Mouse (Mus musculus) cerebellum, postnatal 36 days (tissue): Measurements from ENCODE around the gene Nfic.

Source experiments
- DNase-seq, 2 experiments: peaks; one replicate each; pipeline ENCODE4 v3.0.0; 2021 to 2022; ENCODE audit warnings: mixed read lengths in 2 of 2

The Nfic gene

GRCm38 (mm10) chr10:81416581-81417226, 38.7 kb downstream of the Nfic start:
- peak; percentile 93 to 97 for DNase-seq

- DNase-seq = peak; percentile 54 to 59
These were observed 39.7 kb downstream of the Nfic start for GRCm38 (mm10) chr10:81415549-81416310.

- no peak for DNase-seq
These were observed 40.3 kb downstream of the Nfic start for GRCm38 (mm10) chr10:81415146-81415545.

DNA sequence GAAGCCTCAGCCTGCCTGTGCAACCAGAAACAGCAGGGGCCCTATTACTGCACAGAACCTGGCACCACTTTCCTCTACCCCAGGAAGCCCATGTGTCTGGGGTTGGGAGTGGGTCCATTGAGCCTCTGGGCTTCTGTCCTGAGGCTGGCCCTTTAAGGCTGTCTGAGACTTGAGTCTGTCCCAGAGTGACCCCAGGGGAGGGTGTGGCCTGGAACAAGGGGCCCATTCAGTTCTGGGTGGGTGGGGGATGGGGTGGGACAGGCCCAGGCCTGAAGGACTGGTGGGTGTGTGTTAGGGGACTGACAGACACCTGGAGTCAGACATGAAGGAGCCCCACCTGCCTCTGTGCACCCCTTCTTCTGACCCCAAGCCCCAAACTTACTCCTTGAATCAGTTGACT, 40.8 kb downstream of the Nfic start:
- DNase-seq = no peak

GRCm38 (mm10) chr10:81413310-81414261, 41.8 kb downstream of the Nfic start:
- DNase-seq = peak; percentile 83 to 86

GRCm38 (mm10) chr10:81412586-81413309, 42.7 kb downstream of the Nfic start:
- peak in 1 of 2 experiments; percentile 44 for DNase-seq

- DNase-seq = peak; percentile 88 to 89
These were observed 43.7 kb downstream of the Nfic start for GRCm38 (mm10) chr10:81411471-81412400.

DNA sequence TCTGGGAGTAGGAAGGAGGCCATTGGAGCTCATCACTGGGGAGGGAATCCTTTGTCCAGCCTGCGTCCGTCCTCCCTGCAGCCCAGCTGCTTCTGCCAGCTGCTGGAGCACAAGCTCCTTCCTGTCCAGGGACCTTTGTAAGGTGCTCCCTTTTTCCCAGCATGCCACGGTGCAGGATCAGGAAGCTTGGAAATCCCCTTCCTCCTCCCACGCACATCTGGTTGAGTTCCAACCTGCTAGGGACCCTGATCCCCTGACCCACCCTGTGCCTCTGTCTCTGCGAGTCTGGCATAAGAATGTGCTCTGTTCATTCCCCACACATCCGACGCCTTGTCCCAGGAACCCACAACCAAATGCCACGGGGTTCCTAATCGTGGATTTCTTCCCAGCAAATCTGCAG, 44.5 kb downstream of the Nfic start:
- DNase-seq = no peak

DNA sequence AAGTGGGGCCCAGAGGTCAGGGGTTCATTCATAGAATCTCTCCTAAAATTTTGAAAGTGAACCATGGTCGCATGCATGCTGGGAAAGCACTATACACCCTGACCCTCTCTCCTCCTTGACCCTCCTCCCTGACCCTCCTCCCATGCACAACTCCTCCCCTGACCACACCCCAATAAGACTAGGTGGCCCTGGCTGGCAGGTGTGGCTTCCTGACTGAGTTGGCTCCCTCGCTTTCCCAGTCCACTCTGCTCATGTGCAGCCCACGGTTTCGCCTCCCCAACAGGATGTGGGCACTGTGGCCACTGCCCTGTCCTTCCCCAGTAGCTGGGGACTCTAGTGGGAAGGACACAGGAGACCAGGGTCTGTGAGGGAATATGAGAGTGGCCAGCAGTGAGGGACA, 45.1 kb downstream of the Nfic start:
- DNase-seq = no peak

DNA sequence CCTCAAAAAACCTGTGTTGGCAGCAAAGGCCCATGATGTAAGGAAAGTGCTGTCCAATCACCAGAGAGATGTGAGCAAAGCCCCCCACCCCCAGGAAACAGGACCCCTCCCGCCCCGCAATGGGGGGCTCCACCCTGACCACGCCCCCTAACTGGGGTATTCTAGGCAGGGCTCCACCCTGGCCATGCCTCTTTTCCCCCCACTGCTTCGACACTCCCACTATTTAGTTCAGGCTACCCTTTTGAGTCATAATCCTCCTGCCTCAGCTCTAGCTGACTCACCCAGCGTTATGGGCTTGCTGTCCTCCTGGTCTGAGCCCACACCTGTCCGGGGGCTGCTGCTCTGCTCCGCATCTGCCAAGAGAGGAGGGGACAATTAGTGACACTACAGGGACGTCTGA, 46.1 kb downstream of the Nfic start:
- no peak for DNase-seq

DNA sequence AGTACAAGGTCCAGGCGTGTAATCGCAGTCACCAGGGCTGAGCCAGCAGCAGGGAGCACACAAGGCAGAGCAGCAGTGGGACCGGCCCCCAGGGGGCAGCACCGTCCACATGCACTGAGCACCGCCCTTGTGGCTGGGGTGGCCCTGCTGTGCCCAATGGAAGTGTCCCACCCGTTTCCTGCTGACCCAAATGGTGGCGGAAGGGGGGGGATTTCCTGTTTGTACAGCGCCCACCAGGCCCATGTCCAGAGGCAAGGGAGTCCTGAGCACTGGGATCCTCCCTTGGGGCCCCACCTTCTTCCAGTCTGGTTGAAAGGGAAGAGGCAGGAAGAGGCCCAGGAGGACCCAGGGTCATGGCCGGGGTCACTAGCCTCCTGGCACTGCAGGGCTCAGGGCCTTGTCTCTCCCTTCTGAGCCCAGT, 46.6 kb downstream of the Nfic start:
- peak; percentile 68 to 76 for DNase-seq

DNA sequence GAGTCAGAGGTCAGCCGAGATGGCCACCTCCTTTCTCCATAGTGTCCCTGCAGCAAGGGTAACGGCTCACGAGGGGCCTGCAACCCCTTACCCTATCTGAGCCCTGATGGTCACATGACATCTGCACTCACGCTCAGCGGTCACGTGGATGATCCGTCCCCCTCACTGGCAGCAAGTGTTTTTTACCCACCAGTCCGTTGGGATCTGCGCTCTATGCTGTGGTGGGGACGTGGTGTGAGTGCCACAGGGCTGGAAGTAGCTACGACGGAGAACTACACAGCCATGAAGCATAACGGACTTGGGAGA, 47.1 kb downstream of the Nfic start:
- DNase-seq = no peak

GRCm38 (mm10) chr10:81407539-81408423, 47.7 kb downstream of the Nfic start:
- DNase-seq = peak; percentile 77 to 85

- DNase-seq = no peak
These were observed 48.7 kb downstream of the Nfic start for GRCm38 (mm10) chr10:81406504-81407440.

- peak; percentile 87 to 89 for DNase-seq
These were observed 49.7 kb downstream of the Nfic start for GRCm38 (mm10) chr10:81405588-81406201.

GRCm38 (mm10) chr10:81404720-81405119, 50.7 kb downstream of the Nfic start:
- DNase-seq = peak in 1 of 2 experiments; percentile 8

DNA sequence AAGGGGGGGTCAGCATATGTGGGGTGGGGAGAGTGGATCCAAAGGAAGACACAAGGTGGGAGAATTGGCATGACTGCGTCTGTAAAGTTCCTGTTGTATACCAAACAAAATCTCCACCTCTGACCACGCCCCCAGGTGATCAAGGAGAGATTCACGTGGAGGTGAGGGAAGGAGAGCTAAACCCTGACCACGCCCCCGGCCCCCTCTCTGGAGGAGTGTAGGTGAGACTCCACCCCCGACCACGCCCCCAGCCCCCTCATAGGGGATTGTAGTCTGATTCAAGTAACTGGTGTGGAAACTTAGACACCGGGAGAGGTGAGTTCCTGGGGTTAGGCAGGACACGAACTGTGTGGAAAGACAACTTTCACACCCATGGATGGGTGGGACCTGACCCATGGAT, 51.4 kb downstream of the Nfic start:
- no peak for DNase-seq

GRCm38 (mm10) chr10:81403511-81403910, 51.9 kb downstream of the Nfic start:
- no peak for DNase-seq
